Mouse (Mus musculus): ENCODE results near the gene Btbd9. TPM values are rescaled to one million over a fixed set of nuclear protein-coding genes. Genes with fewer than 3 reads are reported as not detected.
"Not testable (repeated sequence)": the region's sequence is repeated elsewhere in the genome, so short reads cannot be mapped to it uniquely, and the experiment has no call there.

Btbd9 gene
- polyA plus RNA-seq, 1 experiment from 2014 or later, result 41.1 TPM

DNA sequence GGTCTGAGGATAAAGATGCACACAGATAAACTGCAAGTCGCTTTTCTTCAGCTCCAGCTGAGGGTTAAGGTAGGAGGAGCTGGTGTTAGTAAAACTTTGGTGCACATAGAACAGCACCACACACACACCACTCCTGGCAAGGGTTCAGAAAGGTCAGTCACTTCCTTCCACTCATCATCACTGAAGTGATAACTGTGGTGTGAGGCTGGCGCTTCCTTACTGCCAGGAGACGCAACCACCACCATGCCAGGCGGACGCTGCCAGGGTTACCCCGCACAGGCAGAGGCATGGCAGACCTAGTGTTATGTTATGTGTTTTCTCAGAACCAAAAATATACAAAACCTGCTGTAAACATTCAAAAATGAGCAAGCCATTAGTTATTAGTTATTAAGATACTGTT is 66.6 kb downstream of the Btbd9 start:
- Histone ChIP-seq H3K27ac (replicated peaks; ENCODE audit: low read depth, low read length) (no peak overlapping the region), H3K4me2 (ENCODE audit: low read depth, severe bottlenecking) (no peak overlapping the region), H3K9me3 (ENCODE audit: control insufficient read depth, low read length) (no peaks in the 10 kb centered on the region), H3K27me3 (ENCODE audit: control insufficient read depth, insufficient read depth, low read length) (no peaks in the 10 kb centered on the region), H3K4me3 (ENCODE audit: low read depth, low read length) (no peak overlapping the region), H3K4me1 (ENCODE audit: control insufficient read depth, insufficient read depth, low read length) (no peaks in the 10 kb centered on the region), H3K36me3 (ENCODE audit: control insufficient read depth, insufficient read depth, low read length) (no peaks in the 10 kb centered on the region), H3K9ac (ENCODE audit: low read length) (no peak overlapping the region)
- no peak for ATAC-seq (ENCODE audit: insufficient number of reproducible peaks, low FRiP score, low TSS enrichment, low read depth)
- peak; percentile 17 for DNase-seq (ENCODE audit: low spot score)
- WGBS, result 87% methylated on average over 6 of the region's 6 CpGs

DNA sequence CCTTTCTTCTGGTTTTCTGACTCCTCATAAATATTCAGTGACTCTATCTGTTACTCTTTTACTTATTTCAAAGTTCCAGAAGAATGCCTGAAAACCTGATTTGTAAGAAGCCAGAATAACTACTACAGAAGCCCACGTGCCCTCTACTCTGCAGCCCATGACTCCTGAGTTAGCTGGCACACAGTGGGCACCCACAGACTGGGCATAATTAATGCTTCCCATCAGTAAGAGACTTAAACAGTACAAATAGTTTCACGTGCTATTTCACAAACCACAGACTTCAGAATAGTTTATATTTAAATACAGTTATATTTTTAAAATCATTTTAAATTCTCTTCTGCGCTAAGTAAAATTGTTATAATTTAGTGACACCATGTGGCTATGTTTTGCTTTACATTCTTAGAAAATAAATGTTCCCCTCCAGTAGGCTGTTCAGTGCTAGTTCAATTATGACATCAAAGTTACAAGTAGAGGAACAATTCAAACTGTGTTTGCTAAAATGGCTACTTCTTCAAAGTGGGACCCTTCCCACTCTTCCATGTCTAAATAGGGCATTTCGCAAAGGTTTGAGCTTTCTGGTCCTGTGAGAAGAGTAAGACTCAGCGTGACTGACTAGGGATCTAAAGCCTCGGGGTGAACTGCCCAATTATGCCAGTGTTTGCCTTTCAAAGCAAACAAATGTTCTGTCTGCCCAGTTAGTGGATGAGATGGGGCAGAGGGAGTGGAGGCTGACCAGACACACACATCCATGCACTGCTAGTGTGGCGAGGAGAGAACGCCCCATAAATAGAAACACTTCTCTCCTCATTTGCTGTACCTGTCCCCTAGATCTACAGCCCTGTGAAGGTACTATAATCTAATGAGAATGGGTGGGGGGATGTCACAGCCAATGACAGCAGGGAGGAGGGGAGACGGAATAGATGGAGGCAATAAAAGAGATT is 68.4 kb downstream of the Btbd9 start:
- no peaks in the 10 kb centered on the region for H3K4me1 ChIP-seq (ENCODE audit: control insufficient read depth, insufficient read depth, low read length)
- H3K9ac ChIP-seq (ENCODE audit: low read length), result no peak overlapping the region
- no peaks in the 10 kb centered on the region for H3K9me3 ChIP-seq (ENCODE audit: control insufficient read depth, low read length)
- no peak overlapping the region for H3K4me3 ChIP-seq (ENCODE audit: low read depth, low read length)
- no peak overlapping the region for H3K27ac ChIP-seq (replicated peaks; ENCODE audit: low read depth, low read length)
- H3K36me3 ChIP-seq (ENCODE audit: control insufficient read depth, insufficient read depth, low read length), result no peaks in the 10 kb centered on the region
- ATAC-seq (ENCODE audit: insufficient number of reproducible peaks, low FRiP score, low TSS enrichment, low read depth) (no peak), DNase-seq (ENCODE audit: low spot score) (no peak)
- H3K27me3 ChIP-seq (ENCODE audit: control insufficient read depth, insufficient read depth, low read length), result no peaks in the 10 kb centered on the region
- no peak overlapping the region for H3K4me2 ChIP-seq (ENCODE audit: low read depth, severe bottlenecking)
- WGBS, result 70% methylated on average over 9 of the region's 9 CpGs

DNA sequence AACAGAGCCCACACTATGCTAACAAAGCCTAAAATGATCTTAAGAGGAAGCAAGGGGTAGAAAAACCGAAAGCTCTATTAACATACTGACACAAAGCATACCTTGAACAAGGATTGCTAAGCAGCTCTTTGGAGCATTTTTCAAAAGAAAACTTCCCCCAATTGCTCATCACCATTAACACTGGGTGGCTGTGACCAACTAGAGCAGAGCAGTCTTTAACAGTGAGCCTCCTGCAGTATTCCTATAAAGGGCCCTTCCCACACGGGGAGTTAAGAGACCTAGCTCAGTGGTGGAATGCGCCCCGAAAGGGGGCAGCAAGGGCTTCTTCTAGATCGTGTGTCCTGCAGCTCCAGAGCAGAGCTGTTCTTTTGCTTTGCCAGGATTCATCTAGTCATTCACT is 69.4 kb downstream of the Btbd9 start:
- H3K9ac ChIP-seq (ENCODE audit: low read length), result no peak overlapping the region
- 55% methylated on average over 5 of the region's 5 CpGs for WGBS
- H3K4me1 ChIP-seq (ENCODE audit: control insufficient read depth, insufficient read depth, low read length), result no peaks in the 10 kb centered on the region
- H3K27ac ChIP-seq (replicated peaks; ENCODE audit: low read depth, low read length), result no peak overlapping the region
- no peak overlapping the region for H3K4me2 ChIP-seq (ENCODE audit: low read depth, severe bottlenecking)
- H3K4me3 ChIP-seq (ENCODE audit: low read depth, low read length), result no peak overlapping the region
- no peaks in the 10 kb centered on the region for H3K27me3 ChIP-seq (ENCODE audit: control insufficient read depth, insufficient read depth, low read length)
- DNase-seq (ENCODE audit: low spot score) (no peak), ATAC-seq (ENCODE audit: insufficient number of reproducible peaks, low FRiP score, low TSS enrichment, low read depth) (no peak)
- H3K36me3 ChIP-seq (ENCODE audit: control insufficient read depth, insufficient read depth, low read length), result no peaks in the 10 kb centered on the region
- no peaks in the 10 kb centered on the region for H3K9me3 ChIP-seq (ENCODE audit: control insufficient read depth, low read length)

DNA sequence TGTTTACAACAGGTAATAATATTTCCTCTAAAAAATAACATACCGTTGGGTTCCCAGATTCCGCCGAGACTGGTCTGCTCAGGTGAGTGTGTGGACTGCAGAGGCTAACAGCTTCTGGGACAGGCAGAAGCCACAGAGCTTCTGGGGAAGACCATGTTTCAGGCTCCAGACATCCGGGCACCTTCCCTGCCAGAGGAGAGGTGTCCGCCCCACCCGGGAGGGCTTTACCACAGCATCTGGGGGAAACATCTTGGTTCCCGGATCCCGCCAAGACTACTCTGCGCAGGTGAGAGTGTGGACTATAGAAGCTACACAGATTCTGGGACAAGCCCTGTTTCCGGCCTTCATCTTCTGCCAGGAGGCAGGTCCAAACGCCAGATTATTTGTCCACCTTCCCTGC is 76.7 kb downstream of the Btbd9 start:
- not testable (repeated sequence) for H3K9ac ChIP-seq (ENCODE audit: low read length); H3K4me3 ChIP-seq (ENCODE audit: low read depth, low read length); DNase-seq (ENCODE audit: low spot score); ATAC-seq (ENCODE audit: insufficient number of reproducible peaks, low FRiP score, low TSS enrichment, low read depth); H3K4me2 ChIP-seq (ENCODE audit: low read depth, severe bottlenecking); H3K27ac ChIP-seq (replicated peaks; ENCODE audit: low read depth, low read length); H3K9me3 ChIP-seq (ENCODE audit: control insufficient read depth, low read length); H3K36me3 ChIP-seq (ENCODE audit: control insufficient read depth, insufficient read depth, low read length); H3K4me1 ChIP-seq (ENCODE audit: control insufficient read depth, insufficient read depth, low read length); H3K27me3 ChIP-seq (ENCODE audit: control insufficient read depth, insufficient read depth, low read length)
- 96% methylated on average over 11 of the region's 11 CpGs for WGBS

DNA sequence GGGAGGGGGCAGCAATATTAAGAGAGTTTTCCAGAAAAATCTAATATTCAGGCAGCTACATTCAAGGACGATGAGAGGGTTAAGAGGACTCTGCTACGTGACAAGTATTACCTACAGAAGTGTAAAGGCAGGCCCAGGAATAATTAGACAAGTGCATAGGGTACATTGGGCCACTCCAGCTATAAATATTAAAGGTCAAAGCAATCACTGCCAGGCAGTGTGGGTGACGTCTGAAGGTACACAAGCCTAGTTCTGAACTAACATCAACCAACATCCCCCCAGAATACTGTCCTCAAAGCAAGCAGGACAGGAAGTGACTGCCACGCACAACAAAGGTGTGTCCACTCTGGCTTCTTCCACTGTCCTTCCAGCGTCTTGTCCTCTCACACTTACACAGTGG is 77.5 kb downstream of the Btbd9 start:
- Histone ChIP-seq H3K36me3 (ENCODE audit: control insufficient read depth, insufficient read depth, low read length) (no peaks in the 10 kb centered on the region), H3K4me3 (ENCODE audit: low read depth, low read length) (no peak overlapping the region), H3K4me1 (ENCODE audit: control insufficient read depth, insufficient read depth, low read length) (0 out of 2 replicates have a peak, but pooled peaks cover 5% of the 10 kb centered on the region), H3K9me3 (ENCODE audit: control insufficient read depth, low read length) (no peaks in the 10 kb centered on the region), H3K9ac (ENCODE audit: low read length) (no peak overlapping the region), H3K27me3 (ENCODE audit: control insufficient read depth, insufficient read depth, low read length) (no peaks in the 10 kb centered on the region), H3K27ac (replicated peaks; ENCODE audit: low read depth, low read length) (no peak overlapping the region), H3K4me2 (ENCODE audit: low read depth, severe bottlenecking) (no peak overlapping the region)
- WGBS, result 82% methylated on average over 5 of the region's 5 CpGs
- no peak for ATAC-seq (ENCODE audit: insufficient number of reproducible peaks, low FRiP score, low TSS enrichment, low read depth)
- DNase-seq (ENCODE audit: low spot score), result no peak

DNA sequence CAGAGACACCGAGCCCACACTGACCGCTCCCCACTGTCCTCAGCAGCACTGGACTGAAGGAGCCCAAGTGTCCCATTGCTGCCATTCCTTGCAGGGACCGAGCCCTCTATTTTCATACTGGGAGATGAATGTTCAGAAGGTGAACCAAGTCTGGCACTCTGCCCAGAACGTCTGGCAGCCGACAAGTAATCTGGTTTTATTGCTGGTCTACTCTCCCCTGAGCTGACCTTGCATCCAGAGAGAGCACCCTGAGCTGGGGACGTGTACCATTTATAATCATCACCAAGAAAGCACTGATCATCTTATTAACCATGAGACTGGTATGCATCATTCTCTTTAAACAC is 77.9 kb downstream of the Btbd9 start:
- WGBS, result 62% methylated on average over 6 of the region's 6 CpGs
- Histone ChIP-seq H3K27me3 (ENCODE audit: control insufficient read depth, insufficient read depth, low read length) (no peaks in the 10 kb centered on the region), H3K4me2 (ENCODE audit: low read depth, severe bottlenecking) (no peak overlapping the region), H3K27ac (replicated peaks; ENCODE audit: low read depth, low read length) (no peak overlapping the region), H3K4me1 (ENCODE audit: control insufficient read depth, insufficient read depth, low read length) (0 out of 2 replicates have a peak, but pooled peaks cover 5% of the 10 kb centered on the region), H3K9ac (ENCODE audit: low read length) (no peak overlapping the region), H3K9me3 (ENCODE audit: control insufficient read depth, low read length) (no peaks in the 10 kb centered on the region), H3K4me3 (ENCODE audit: low read depth, low read length) (no peak overlapping the region), H3K36me3 (ENCODE audit: control insufficient read depth, insufficient read depth, low read length) (no peaks in the 10 kb centered on the region)
- no peak for ATAC-seq (ENCODE audit: insufficient number of reproducible peaks, low FRiP score, low TSS enrichment, low read depth)
- peak; percentile 36 for DNase-seq (ENCODE audit: low spot score)

DNA sequence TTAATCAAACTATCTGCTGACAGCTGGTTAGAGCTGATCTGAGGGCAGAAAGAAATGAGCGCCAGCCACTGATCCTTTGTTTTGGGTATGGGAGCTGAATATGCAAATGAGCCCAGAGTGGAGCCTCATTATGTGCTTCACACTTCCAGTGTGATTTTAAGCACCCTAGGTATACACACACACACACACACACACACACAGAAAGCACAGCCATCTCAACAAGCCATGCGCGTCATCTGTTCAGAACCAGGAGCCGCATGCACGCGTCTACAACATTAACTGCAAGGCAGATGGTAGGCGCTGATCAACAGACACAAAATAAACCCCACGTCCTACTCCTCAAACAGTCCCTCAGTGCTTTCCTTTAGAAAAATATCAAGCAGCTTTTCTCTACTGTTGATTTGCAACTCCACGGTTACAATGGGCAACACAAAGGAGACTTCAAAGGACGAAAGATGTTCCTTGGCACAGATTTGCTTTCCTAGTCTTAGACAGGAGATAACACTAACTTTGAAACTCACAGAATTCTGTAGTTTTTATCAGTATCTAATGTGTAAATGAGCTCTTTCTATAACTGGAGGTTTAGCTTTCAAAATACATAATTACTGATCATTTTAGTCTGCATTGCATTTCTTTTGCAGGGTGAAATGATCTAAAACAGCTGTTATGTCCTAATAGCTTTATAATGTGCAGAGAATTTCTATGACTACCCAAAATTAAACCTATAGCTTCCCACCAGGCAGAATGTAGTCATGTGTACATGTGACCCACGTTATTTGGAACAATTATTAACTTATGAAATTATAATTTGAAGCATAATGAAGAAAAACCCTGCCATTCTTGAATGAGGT is 78.5 kb downstream of the Btbd9 start:
- DNase-seq (ENCODE audit: low spot score) (peak; percentile 19), ATAC-seq (ENCODE audit: insufficient number of reproducible peaks, low FRiP score, low TSS enrichment, low read depth) (no peak)
- no peaks in the 10 kb centered on the region for H3K9me3 ChIP-seq (ENCODE audit: control insufficient read depth, low read length)
- H3K9ac ChIP-seq (ENCODE audit: low read length), result no peak overlapping the region
- H3K27ac ChIP-seq (replicated peaks; ENCODE audit: low read depth, low read length), result no peak overlapping the region
- H3K4me1 ChIP-seq (ENCODE audit: control insufficient read depth, insufficient read depth, low read length), result 0 out of 2 replicates have a peak, but pooled peaks cover 5% of the 10 kb centered on the region
- H3K4me2 ChIP-seq (ENCODE audit: low read depth, severe bottlenecking), result no peak overlapping the region
- no peaks in the 10 kb centered on the region for H3K36me3 ChIP-seq (ENCODE audit: control insufficient read depth, insufficient read depth, low read length)
- 65% methylated on average over 11 of the region's 11 CpGs for WGBS
- H3K4me3 ChIP-seq (ENCODE audit: low read depth, low read length), result no peak overlapping the region
- H3K27me3 ChIP-seq (ENCODE audit: control insufficient read depth, insufficient read depth, low read length), result no peaks in the 10 kb centered on the region

DNA sequence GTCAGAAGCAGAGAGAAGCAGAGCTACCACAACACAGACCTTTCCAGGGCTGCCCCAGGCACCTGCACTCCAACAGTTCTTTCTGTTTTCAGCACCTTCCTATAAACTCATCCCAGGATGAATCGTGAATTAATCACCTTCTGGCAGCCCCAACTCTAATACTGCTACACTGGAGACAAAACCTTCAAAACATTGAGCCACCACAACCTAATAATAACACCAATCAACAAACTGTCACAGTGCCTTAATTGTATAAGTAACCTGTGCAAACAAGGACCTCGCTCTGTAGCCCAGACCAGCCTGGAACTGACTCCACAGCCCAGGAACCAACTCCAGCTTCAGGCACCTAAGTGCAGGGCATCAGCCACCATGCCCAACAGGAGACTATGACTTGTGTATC is 80.7 kb downstream of the Btbd9 start:
- no peaks in the 10 kb centered on the region for H3K27me3 ChIP-seq (ENCODE audit: control insufficient read depth, insufficient read depth, low read length)
- no peak overlapping the region for H3K9ac ChIP-seq (ENCODE audit: low read length)
- ATAC-seq (ENCODE audit: insufficient number of reproducible peaks, low FRiP score, low TSS enrichment, low read depth) (no peak), DNase-seq (ENCODE audit: low spot score) (no peak)
- 87% methylated on average over 2 of the region's 2 CpGs for WGBS
- H3K4me3 ChIP-seq (ENCODE audit: low read depth, low read length), result no peak overlapping the region
- no peak overlapping the region for H3K27ac ChIP-seq (replicated peaks; ENCODE audit: low read depth, low read length)
- 0 out of 2 replicates have a peak, but pooled peaks cover 5% of the 10 kb centered on the region for H3K4me1 ChIP-seq (ENCODE audit: control insufficient read depth, insufficient read depth, low read length)
- no peaks in the 10 kb centered on the region for H3K36me3 ChIP-seq (ENCODE audit: control insufficient read depth, insufficient read depth, low read length)
- no peaks in the 10 kb centered on the region for H3K9me3 ChIP-seq (ENCODE audit: control insufficient read depth, low read length)
- no peak overlapping the region for H3K4me2 ChIP-seq (ENCODE audit: low read depth, severe bottlenecking)
